Mouse (Mus musculus) heart, postnatal 0 days (tissue): ENCODE results near the gene Edem1.

Source experiments
- CTCF ChIP-seq: IDR thresholded peaks from 2 replicates; pipeline ENCODE4 v1.5.1; 2016; ENCODE audit warnings: antibody characterized with exemption, control low read depth, low read depth
- EP300 ChIP-seq: IDR thresholded peaks from 2 replicates; pipeline ENCODE4 v1.6.1; 2016; ENCODE audit warnings: antibody characterized with exemption, low read depth

GRCm38 (mm10) chr6:108805871-108806270 is 22.6 kb upstream of the Edem1 start:
- TF ChIP-seq CTCF (no peak), EP300 (no peak)
